Mouse (Mus musculus) C3H10T1/2 (cell line): ENCODE results near the gene Fuom. TPM values are rescaled to one million over a fixed set of nuclear protein-coding genes. Genes with fewer than 3 reads are reported as not detected.

Source experiments
- polyA plus RNA-seq, 2 experiments: library from polyadenylated mRNA; unstranded; fragments of >200 nt; fragmentation: generic; extraction: Trizol; gene quantifications; one replicate each; pipeline ENCODE4 v1.2.1; 2012; ENCODE audit warnings: missing spikeins in 2 of 2

Fuom gene
- polyA plus RNA-seq = 1 to 10 TPM in 1 of 2 experiments, under 1 TPM in 1; 0.11 to 1.5 TPM

GRCm38 (mm10) chr7:140101993-140102860, at the start of gene Fuom:
TSS of gene Fuom (minus strand) at chr7:140102441.

GRCm38 (mm10) chr7:140137135-140138020, 35.1 kb upstream of the Fuom start, which contains the start of gene Mtg1:
TSS of gene Mtg1 (plus strand) at chr7:140137564.

GRCm38 (mm10) chr7:140116329-140117054, 14.3 kb upstream of the Fuom start, which contains the start of gene Echs1:
TSS of gene Echs1 (minus strand) at chr7:140116476.

GRCm38 (mm10) chr7:140115583-140116328, 13.5 kb upstream of the Fuom start, which contains the start of gene Paox:
TSS of gene Paox (plus strand) at chr7:140115799.

GRCm38 (mm10) chr7:140092924-140093528, 9.2 kb downstream of the Fuom start, which contains the start of gene Prap1:
TSS of gene Prap1 (plus strand) at chr7:140093395.

GRCm38 (mm10) chr7:140082242-140082678, 20.0 kb downstream of the Fuom start, which contains the start of gene Caly:
TSS of gene Caly (minus strand) at chr7:140082548.

GRCm38 (mm10) chr7:140048361-140049114, 53.7 kb downstream of the Fuom start, which contains the start of gene Msx3:
TSS of gene Msx3 (minus strand) at chr7:140049089.

Other genes with a start within 250 kb of the Fuom start
- gene Kndc1, start 207.7 kb downstream of the Fuom start, polyA plus RNA-seq = under 1 TPM in 1 of 2 experiments, not detected in 1; 0.11 TPM
- not detected for gene Utf1, start 158.7 kb downstream of the Fuom start, polyA plus RNA-seq
- under 1 TPM; 0.02 to 0.17 TPM for gene 6430531B16Rik, start 123.7 kb downstream of the Fuom start, polyA plus RNA-seq
- 1 to 10 TPM in 1 of 2 experiments, under 1 TPM in 1; 0.67 to 1.6 TPM for gene Adam8, start 109.9 kb downstream of the Fuom start, polyA plus RNA-seq
- 10 to 100 TPM; 29.3 to 41.1 TPM for gene Zfp511, start 66.0 kb downstream of the Fuom start, polyA plus RNA-seq
- 10 to 100 TPM; 21.3 to 28.3 TPM for gene Tubgcp2, start 65.8 kb downstream of the Fuom start, polyA plus RNA-seq
- not detected for gene Msx3, start 53.4 kb downstream of the Fuom start, polyA plus RNA-seq
- gene Caly, start 19.9 kb downstream of the Fuom start, polyA plus RNA-seq = not detected
- not detected for gene Prap1, start 9.0 kb downstream of the Fuom start, polyA plus RNA-seq
- gene Paox, start 13.4 kb upstream of the Fuom start, polyA plus RNA-seq = 10 to 100 TPM; 12.0 to 15.9 TPM
- gene Echs1, start 14.0 kb upstream of the Fuom start, polyA plus RNA-seq = 10 to 100 TPM; 29.4 to 89.8 TPM
- gene Mtg1, start 35.1 kb upstream of the Fuom start, polyA plus RNA-seq = 10 to 100 TPM in 1 of 2 experiments, 1 to 10 TPM in 1; 9.2 to 11.8 TPM
- gene Sprn, start 52.4 kb upstream of the Fuom start, polyA plus RNA-seq = not detected
- gene Olfr522, start 62.3 kb upstream of the Fuom start, polyA plus RNA-seq = not detected
- gene Olfr523, start 70.8 kb upstream of the Fuom start, polyA plus RNA-seq = not detected
- not detected for gene Olfr524, start 103.5 kb upstream of the Fuom start, polyA plus RNA-seq
- not detected for gene Cd163l1, start 115.8 kb upstream of the Fuom start, polyA plus RNA-seq
- not detected for gene 5830411N06Rik, start 144.8 kb upstream of the Fuom start, polyA plus RNA-seq
- gene Olfr525, start 218.4 kb upstream of the Fuom start, polyA plus RNA-seq = not detected
- gene Olfr527, start 231.6 kb upstream of the Fuom start, polyA plus RNA-seq = not detected